Mouse (Mus musculus) cerebellum, adult 8-10 months (tissue): ENCODE data around the gene Syt14.
A peak's percentile ranks its signal among the peaks of the same experiment; 100 is the strongest.

Source experiments
- DNase-seq: peaks from one replicate; pipeline ENCODE4 v3.0.0; 2022

The Syt14 gene

GRCm38 (mm10) chr1:192986481-192986880 is 49.1 kb downstream of the Syt14 start:
- DNase-seq: no peak

- DNase-seq: no peak
These were observed 51.2 kb downstream of the Syt14 start for GRCm38 (mm10) chr1:192984333-192984732.

GRCm38 (mm10) chr1:192981658-192982057 is 53.9 kb downstream of the Syt14 start:
- no peak for DNase-seq

- DNase-seq: no peak
These were observed 54.5 kb downstream of the Syt14 start for GRCm38 (mm10) chr1:192981120-192981519.

GRCm38 (mm10) chr1:192962323-192962722 is 73.3 kb downstream of the Syt14 start:
- DNase-seq: no peak

- no peak for DNase-seq
These were observed 87.8 kb downstream of the Syt14 start for GRCm38 (mm10) chr1:192947839-192948173.

- DNase-seq: no peak
These were observed 88.3 kb downstream of the Syt14 start for GRCm38 (mm10) chr1:192947170-192947838.

- no peak for DNase-seq
These were observed 96.5 kb downstream of the Syt14 start for GRCm38 (mm10) chr1:192939033-192939432.

GRCm38 (mm10) chr1:192937956-192938355 is 97.6 kb downstream of the Syt14 start:
- DNase-seq: no peak

- DNase-seq: no peak
These were observed 103.8 kb downstream of the Syt14 start for GRCm38 (mm10) chr1:192931797-192932196.

GRCm38 (mm10) chr1:192912101-192912728 is 123.4 kb downstream of the Syt14 start:
- DNase-seq: no peak

GRCm38 (mm10) chr1:192901516-192901915 is 134.1 kb downstream of the Syt14 start:
- DNase-seq: no peak

- no peak for DNase-seq
These were observed 134.7 kb downstream of the Syt14 start for GRCm38 (mm10) chr1:192900913-192901312.

GRCm38 (mm10) chr1:192898742-192899141 is 136.8 kb downstream of the Syt14 start:
- DNase-seq: no peak

- peak; percentile 10 for DNase-seq
These were observed 138.4 kb downstream of the Syt14 start for GRCm38 (mm10) chr1:192897218-192897617.

- DNase-seq: no peak
These were observed 139.5 kb downstream of the Syt14 start for GRCm38 (mm10) chr1:192896076-192896475.

GRCm38 (mm10) chr1:192890716-192891115 is 144.9 kb downstream of the Syt14 start:
- DNase-seq: no peak

GRCm38 (mm10) chr1:192882617-192883295 is 152.8 kb downstream of the Syt14 start:
- no peak for DNase-seq

GRCm38 (mm10) chr1:192880130-192880529 is 155.4 kb downstream of the Syt14 start:
- DNase-seq: no peak

GRCm38 (mm10) chr1:192879086-192879580 is 156.4 kb downstream of the Syt14 start:
- no peak for DNase-seq

GRCm38 (mm10) chr1:192872841-192873240 is 162.7 kb downstream of the Syt14 start:
- DNase-seq: peak; percentile 38

GRCm38 (mm10) chr1:192869761-192870160 is 165.8 kb downstream of the Syt14 start:
- no peak for DNase-seq

- DNase-seq: no peak
These were observed 171.1 kb downstream of the Syt14 start for GRCm38 (mm10) chr1:192864440-192864839.
